Comparison of ENCODE assay signal across 7 mouse cellular contexts in the genomic region with DNA sequence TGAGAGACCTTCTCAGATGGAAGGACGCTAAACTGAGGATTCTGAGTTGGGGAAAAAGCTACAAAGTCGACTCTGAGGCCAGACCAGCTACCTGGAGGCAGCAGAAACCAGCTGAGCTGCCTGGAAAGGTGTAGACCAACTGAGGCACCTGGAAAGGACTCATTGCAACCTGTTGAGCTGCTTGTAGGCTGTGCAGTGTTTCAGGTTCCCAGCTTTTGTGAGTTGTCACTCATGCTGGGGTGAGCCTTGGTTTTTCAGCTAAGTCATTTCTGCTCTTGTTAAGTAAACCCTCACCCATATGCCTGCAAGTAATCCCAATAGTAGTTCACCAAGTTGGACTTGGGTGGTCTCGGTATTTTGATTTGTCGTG. TPM values are rescaled to one million over a fixed set of nuclear protein-coding genes. Genes with fewer than 3 reads are reported as not detected.
DNase-seq lines count a peak whose midpoint lies in the region; ATAC-seq lines count a peak whose summit lies in the region.

No protein-coding gene starts in this region.

- peak overlapping the region; percentile 86 for H3K9ac ChIP-seq in lung, embryonic 16.5 days (ENCODE audit: low read length)
- H3K9ac ChIP-seq in embryonic facial prominence, embryonic 11.5 days (replicated peaks; ENCODE audit: low read length) = peak overlapping the region; percentile 80
- peak overlapping the region; percentile 73; the same call in 1 of the 2 replicates for H3K9ac ChIP-seq in hindbrain, embryonic 12.5 days

- H3K4me3 ChIP-seq in lung, embryonic 16.5 days (ENCODE audit: low read length) = peak overlapping the region; percentile 86
- peak overlapping the region; percentile 88 for H3K4me3 ChIP-seq in embryonic facial prominence, embryonic 11.5 days (ENCODE audit: low read depth, low read length)
- H3K4me3 ChIP-seq in hindbrain, embryonic 12.5 days = peak overlapping the region; percentile 70

- DNase-seq in lung, adult 18-20 months = no peak
- no peak for DNase-seq in embryonic facial prominence, embryonic 11.5 days (ENCODE audit: low spot score)
- DNase-seq in ovary, postnatal 10 days (ENCODE audit: low spot score) = no peak
- DNase-seq in embryo, embryonic 10 days (ENCODE audit: low spot score) = no peak

- no peak overlapping the region for H3K27ac ChIP-seq in lung, embryonic 16.5 days (ENCODE audit: low read length)
- H3K27ac ChIP-seq in embryonic facial prominence, embryonic 11.5 days (replicated peaks; ENCODE audit: low read depth, low read length) = no peak overlapping the region
- no peak overlapping the region for H3K27ac ChIP-seq in hindbrain, embryonic 12.5 days

- H3K9me3 ChIP-seq in lung, embryonic 16.5 days (ENCODE audit: control insufficient read depth, low read length) = no peaks in the 10 kb centered on the region
- no peaks in the 10 kb centered on the region for H3K9me3 ChIP-seq in embryonic facial prominence, embryonic 11.5 days (replicated peaks; ENCODE audit: control insufficient read depth, low read length)
- no peaks in the 10 kb centered on the region for H3K9me3 ChIP-seq in hindbrain, embryonic 12.5 days (replicated peaks)

- ATAC-seq in lung, embryonic 16.5 days (ENCODE audit: low read depth) = peak; percentile 20; the same call in 1 of the 2 replicates
- 0 out of 2 replicates have a peak, but pooled peaks have one; percentile 7 for ATAC-seq in embryonic facial prominence, embryonic 11.5 days (replicated peaks; ENCODE audit: insufficient number of reproducible peaks, low FRiP score, low TSS enrichment, low read depth)
- ATAC-seq in hindbrain, embryonic 12.5 days (ENCODE audit: low FRiP score) = peak; percentile 49; the same call in 1 of the 2 replicates
- ATAC-seq in megakaryocyte-erythroid progenitor cell, adult 5-6 weeks (replicated peaks; ENCODE audit: low FRiP score, low TSS enrichment, poor library complexity, severe bottlenecking) = peak; percentile 9; the same call in 1 of the 2 replicates

- no peaks in the 10 kb centered on the region for H3K27me3 ChIP-seq in lung, embryonic 16.5 days (ENCODE audit: control insufficient read depth, insufficient read depth, low read depth, low read length)
- no peaks in the 10 kb centered on the region for H3K27me3 ChIP-seq in embryonic facial prominence, embryonic 11.5 days (ENCODE audit: control insufficient read depth, insufficient read depth, low read length)
- no peaks in the 10 kb centered on the region for H3K27me3 ChIP-seq in hindbrain, embryonic 12.5 days

- H3K4me2 ChIP-seq in lung, embryonic 16.5 days (ENCODE audit: low read depth, low read length) = peak overlapping the region; percentile 75
- H3K4me2 ChIP-seq in embryonic facial prominence, embryonic 11.5 days (ENCODE audit: low read depth, low read length) = peak overlapping the region; percentile 58
- H3K4me2 ChIP-seq in hindbrain, embryonic 12.5 days (replicated peaks) = peak overlapping the region; percentile 69

- H3K36me3 ChIP-seq in lung, embryonic 16.5 days (ENCODE audit: control insufficient read depth, insufficient read depth, low read length) = peaks cover 1% of the 10 kb centered on the region; the same call in 1 of the 2 replicates
- no peaks in the 10 kb centered on the region for H3K36me3 ChIP-seq in embryonic facial prominence, embryonic 11.5 days (replicated peaks; ENCODE audit: control insufficient read depth, insufficient read depth, low read depth, low read length)
- peaks cover 4% of the 10 kb centered on the region for H3K36me3 ChIP-seq in hindbrain, embryonic 12.5 days

- WGBS in lung, embryonic 16.5 days = 13% methylated on average over 4 of the region's 4 CpGs
- WGBS in embryonic facial prominence, embryonic 11.5 days = 25% methylated on average over 4 of the region's 4 CpGs
- 38% methylated on average over 4 of the region's 4 CpGs for WGBS in hindbrain, embryonic 12.5 days

- peaks cover 12% of the 10 kb centered on the region for H3K4me1 ChIP-seq in lung, embryonic 16.5 days (replicated peaks; ENCODE audit: control insufficient read depth, insufficient read depth, low read length)
- H3K4me1 ChIP-seq in embryonic facial prominence, embryonic 11.5 days (ENCODE audit: control insufficient read depth, insufficient read depth, low read length) = no peaks in the 10 kb centered on the region
- H3K4me1 ChIP-seq in hindbrain, embryonic 12.5 days = peaks cover 15% of the 10 kb centered on the region

RNA-seq across cellular contexts. Expression of gene Nfrkb, which starts 0.5 kb away (rescaled TPM):
- polyA plus RNA-seq in lung, embryonic 16.5 days (2015; fragmentation: Nextera tagmentation; extraction: Ambion mirVana) = 20.8 and 21.2 TPM in 2 replicates
- polyA plus RNA-seq in embryonic facial prominence, embryonic 11.5 days (2014; fragmentation: Nextera tagmentation; extraction: Ambion mirVana) = 17.1 and 20.4 TPM in 2 replicates
- polyA plus RNA-seq in hindbrain, embryonic 12.5 days (2016; fragmentation: Nextera tagmentation; extraction: Ambion mirVana) = 28.2 and 29.1 TPM in 2 replicates
- 33.4 and 60.1 TPM in 2 replicates for total RNA-seq in megakaryocyte-erythroid progenitor cell, adult 5-6 weeks (2014; fragmentation: Nextera tagmentation)
- total RNA-seq in megakaryocyte-erythroid progenitor cell, adult 5-6 weeks (2017) = 24.5 and 36.8 TPM in 2 replicates
